Mouse (Mus musculus) MEL (cell line): ENCODE results near the gene Csnk1g2. TPM values are rescaled to one million over a fixed set of nuclear protein-coding genes. Genes with fewer than 3 reads are reported as not detected.

Experiments
- DNase-seq: peaks from one replicate; pipeline ENCODE4 v3.0.0; 2011; ENCODE audit warnings: low read depth, low spot score
- H3K27ac ChIP-seq: 2 replicates; pipeline ENCODE4 v1.5.1; 2012; ENCODE audit warnings: low read depth, mild to moderate bottlenecking, control low read depth, low read length, moderate library complexity; ENCODE audit not compliant: control insufficient read depth
- H3K27me3 ChIP-seq, 2 experiments: fragments of 150-350 bp in 1 of 2; sonication (generic) in 1 of 2; 2 replicates each; pipeline ENCODE4 v1.6.1; 2012; ENCODE audit warnings: low read length in 2 of 2, mild to moderate bottlenecking in 2 of 2, improper control_type of control experiment in 1 of 2, moderate library complexity in 1 of 2; ENCODE audit not compliant: insufficient read depth in 2 of 2, control insufficient read depth in 1 of 2
- H3K36me3 ChIP-seq, 2 experiments: 2 replicates each; pipeline ENCODE4 v1.6.1; 2012 to 2014; ENCODE audit warnings: low read length in 2 of 2, improper control_type of control experiment in 1 of 2, inconsistent platforms in 1 of 2, mild to moderate bottlenecking in 1 of 2; ENCODE audit not compliant: insufficient read depth in 2 of 2, control insufficient read depth in 1 of 2
- H3K4me1 ChIP-seq, 2 experiments: fragments of 150-350 bp in 1 of 2; sonication (generic) in 1 of 2; 2 replicates each; pipeline ENCODE4 v1.6.1; 2012; ENCODE audit warnings: low read length in 2 of 2, improper control_type of control experiment in 1 of 2, mild to moderate bottlenecking in 1 of 2; ENCODE audit not compliant: insufficient read depth in 2 of 2, control insufficient read depth in 1 of 2
- H3K4me3 ChIP-seq, 2 experiments: fragments of 150-350 bp in 1 of 2; sonication (generic) in 1 of 2; 2 replicates each; pipeline ENCODE4 v1.5.1; 2012; ENCODE audit warnings: low read depth in 2 of 2, low read length in 2 of 2, mild to moderate bottlenecking in 2 of 2, moderate library complexity in 2 of 2, control low read depth in 1 of 2, improper control_type of control experiment in 1 of 2; ENCODE audit not compliant: control insufficient read depth in 1 of 2, insufficient read depth in 1 of 2
- H3K79me2 ChIP-seq: 2 replicates; pipeline ENCODE4 v1.6.1; 2012; ENCODE audit warnings: mild to moderate bottlenecking, low read length, moderate library complexity; ENCODE audit not compliant: control insufficient read depth, poor library complexity, insufficient read depth
- H3K9ac ChIP-seq: 2 replicates; pipeline ENCODE4 v1.6.1; 2012; ENCODE audit warnings: low read depth, mild to moderate bottlenecking, control low read depth, low read length, moderate library complexity; ENCODE audit not compliant: control insufficient read depth, poor library complexity, severe bottlenecking
- H3K9me3 ChIP-seq: fragments of 150-350 bp; sonication (generic); replicated peaks from 2 replicates; pipeline ENCODE4 v1.6.1; 2012; ENCODE audit warnings: mild to moderate bottlenecking, low read length, improper control_type of control experiment, moderate library complexity; ENCODE audit not compliant: insufficient read depth
- CHD1 ChIP-seq: IDR thresholded peaks from 2 replicates; pipeline ENCODE4 v1.6.1; 2012; ENCODE audit warnings: low read depth, mild to moderate bottlenecking, inconsistent platforms, low read length, improper control_type of control experiment
- E2F4 ChIP-seq: IDR thresholded peaks from 2 replicates; pipeline ENCODE4 v1.6.1; 2011; ENCODE audit warnings: low read depth, low read length, improper control_type of control experiment, borderline replicate concordance
- ELF1 ChIP-seq: IDR thresholded peaks from 2 replicates; pipeline ENCODE4 v1.6.1; 2014; ENCODE audit warnings: low read depth, mild to moderate bottlenecking, inconsistent platforms, low read length, improper control_type of control experiment, moderate library complexity
- EP300 ChIP-seq, 2 experiments: IDR thresholded peaks; 2 replicates each; pipeline ENCODE4 v1.6.1; 2011; ENCODE audit warnings: improper control_type of control experiment in 2 of 2, low read length in 2 of 2, low read depth in 1 of 2, mild to moderate bottlenecking in 1 of 2
- ETS1 ChIP-seq: IDR thresholded peaks from 2 replicates; pipeline ENCODE4 v1.6.1; 2012; ENCODE audit warnings: low read depth, mild to moderate bottlenecking, inconsistent platforms, low read length, improper control_type of control experiment, moderate library complexity
- GABPA ChIP-seq: IDR thresholded peaks from 2 replicates; pipeline ENCODE4 v1.6.1; 2012; ENCODE audit warnings: low read depth, mild to moderate bottlenecking, inconsistent platforms, low read length, improper control_type of control experiment, moderate library complexity
- HCFC1 ChIP-seq: IDR thresholded peaks from 2 replicates; pipeline ENCODE4 v1.6.1; 2012; ENCODE audit warnings: low read depth, mild to moderate bottlenecking, inconsistent platforms, low read length, improper control_type of control experiment, moderate library complexity
- JUND ChIP-seq: IDR thresholded peaks from 2 replicates; pipeline ENCODE4 v1.6.1; 2011; ENCODE audit warnings: low read depth, mild to moderate bottlenecking, improper control_type of control experiment, low read length
- MAFK ChIP-seq: IDR thresholded peaks from 2 replicates; pipeline ENCODE4 v1.6.1; 2011; ENCODE audit warnings: low read depth, mild to moderate bottlenecking, low read length, improper control_type of control experiment, borderline replicate concordance
- MAX ChIP-seq: IDR thresholded peaks from 2 replicates; pipeline ENCODE4 v1.6.1; 2011; ENCODE audit warnings: low read length, improper control_type of control experiment
- MAZ ChIP-seq: IDR thresholded peaks from 2 replicates; pipeline ENCODE4 v1.6.1; 2012; ENCODE audit warnings: low read depth, mild to moderate bottlenecking, inconsistent platforms, low read length, improper control_type of control experiment
- MXI1 ChIP-seq: IDR thresholded peaks from 2 replicates; pipeline ENCODE4 v1.6.1; 2011; ENCODE audit warnings: mild to moderate bottlenecking, low read depth, low read length, improper control_type of control experiment
- MYC ChIP-seq: IDR thresholded peaks from 2 replicates; pipeline ENCODE4 v1.6.1; 2011; ENCODE audit warnings: low read depth, mild to moderate bottlenecking, low read length, improper control_type of control experiment, moderate library complexity
- NELFE ChIP-seq: IDR thresholded peaks from 2 replicates; pipeline ENCODE4 v1.6.1; 2011; ENCODE audit warnings: low read depth, low read length, improper control_type of control experiment
- NRF1 ChIP-seq: IDR thresholded peaks from 2 replicates; pipeline ENCODE4 v1.6.1; 2014; ENCODE audit warnings: low read depth, mild to moderate bottlenecking, inconsistent platforms, low read length, improper control_type of control experiment, moderate library complexity; ENCODE audit not compliant: poor library complexity, insufficient read depth, severe bottlenecking
- POLR2A ChIP-seq, 2 experiments: IDR thresholded peaks; 2 replicates each; pipeline ENCODE4 v1.6.1; 2011 to 2012; ENCODE audit warnings: low read length in 2 of 2, mild to moderate bottlenecking in 2 of 2, control low read depth in 1 of 2, improper control_type of control experiment in 1 of 2, low read depth in 1 of 2, moderate library complexity in 1 of 2; ENCODE audit not compliant: control insufficient read depth in 1 of 2, insufficient read depth in 1 of 2, poor library complexity in 1 of 2
- POLR2AphosphoS2 ChIP-seq: IDR thresholded peaks from 2 replicates; pipeline ENCODE4 v1.6.1; 2011; ENCODE audit warnings: low read length, improper control_type of control experiment
- POLR2AphosphoS5 ChIP-seq: IDR thresholded peaks from 2 replicates; pipeline ENCODE4 v1.6.1; 2012; ENCODE audit warnings: low read depth, borderline replicate concordance, mild to moderate bottlenecking, inconsistent platforms, low read length, moderate library complexity, mixed read lengths
- RAD21 ChIP-seq: IDR thresholded peaks from 2 replicates; pipeline ENCODE4 v1.6.1; 2011; ENCODE audit warnings: mild to moderate bottlenecking, low read depth, low read length, improper control_type of control experiment
- RCOR1 ChIP-seq: IDR thresholded peaks from 2 replicates; pipeline ENCODE4 v1.6.1; 2012; ENCODE audit warnings: low read depth, mild to moderate bottlenecking, inconsistent platforms, low read length, improper control_type of control experiment
- SIN3A ChIP-seq: IDR thresholded peaks from 2 replicates; pipeline ENCODE4 v1.6.1; 2012; ENCODE audit warnings: low read length, improper control_type of control experiment, inconsistent platforms
- SMC3 ChIP-seq: IDR thresholded peaks from 2 replicates; pipeline ENCODE4 v1.6.1; 2011; ENCODE audit warnings: low read depth, low read length, improper control_type of control experiment
- TBP ChIP-seq: IDR thresholded peaks from 2 replicates; pipeline ENCODE4 v1.8.0; 2011; ENCODE audit warnings: low read depth, low read length, improper control_type of control experiment
- TCF12 ChIP-seq: IDR thresholded peaks from 2 replicates; pipeline ENCODE4 v1.6.1; 2014; ENCODE audit warnings: low read depth, mild to moderate bottlenecking, inconsistent platforms, low read length, improper control_type of control experiment, moderate library complexity
- UBTF ChIP-seq: IDR thresholded peaks from 2 replicates; pipeline ENCODE4 v1.6.1; 2012; ENCODE audit warnings: low read depth, mild to moderate bottlenecking, inconsistent platforms, low read length, improper control_type of control experiment, moderate library complexity, borderline replicate concordance; ENCODE audit not compliant: insufficient read depth
- USF1 ChIP-seq: IDR thresholded peaks from 2 replicates; pipeline ENCODE4 v1.6.1; 2014; ENCODE audit warnings: low read depth, mild to moderate bottlenecking, inconsistent platforms, low read length, improper control_type of control experiment, moderate library complexity
- ZC3H11A ChIP-seq: IDR thresholded peaks from 2 replicates; pipeline ENCODE4 v1.6.1; 2012; ENCODE audit warnings: low read depth, mild to moderate bottlenecking, inconsistent platforms, low read length, improper control_type of control experiment
- ZKSCAN1 ChIP-seq: IDR thresholded peaks from 2 replicates; pipeline ENCODE4 v1.6.1; 2012; ENCODE audit warnings: low read depth, mild to moderate bottlenecking, inconsistent platforms, low read length, improper control_type of control experiment, moderate library complexity
- ZNF384 ChIP-seq: IDR thresholded peaks from 2 replicates; pipeline ENCODE4 v1.6.1; 2012; ENCODE audit warnings: low read depth, mild to moderate bottlenecking, inconsistent platforms, low read length, improper control_type of control experiment
- polyA plus RNA-seq, 2 experiments: library from polyadenylated mRNA; stranded (reverse) in 1 of 2; unstranded in 1 of 2; fragments of >175 nt in 1 of 2; fragments of >200 nt in 1 of 2; gene quantifications; 2 replicates each; pipeline versions ENCODE4 v1.2.1 to v1.2.4; 2012; ENCODE audit warnings: low replicate concordance in 2 of 2, low read depth in 1 of 2; ENCODE audit not compliant: insufficient read length in 2 of 2, insufficient read depth in 1 of 2, missing spikeins in 1 of 2
- total RNA-seq: library from RNA; depleted of rRNA; stranded (reverse); fragments of 300-350 nt; gene quantifications from 2 replicates; pipeline ENCODE4 v1.2.3, GENCODE M21; 2012

The Csnk1g2 gene
- total and polyA plus RNA-seq, 3 experiments: 132 to 231 TPM; not detected in 1

DNA sequence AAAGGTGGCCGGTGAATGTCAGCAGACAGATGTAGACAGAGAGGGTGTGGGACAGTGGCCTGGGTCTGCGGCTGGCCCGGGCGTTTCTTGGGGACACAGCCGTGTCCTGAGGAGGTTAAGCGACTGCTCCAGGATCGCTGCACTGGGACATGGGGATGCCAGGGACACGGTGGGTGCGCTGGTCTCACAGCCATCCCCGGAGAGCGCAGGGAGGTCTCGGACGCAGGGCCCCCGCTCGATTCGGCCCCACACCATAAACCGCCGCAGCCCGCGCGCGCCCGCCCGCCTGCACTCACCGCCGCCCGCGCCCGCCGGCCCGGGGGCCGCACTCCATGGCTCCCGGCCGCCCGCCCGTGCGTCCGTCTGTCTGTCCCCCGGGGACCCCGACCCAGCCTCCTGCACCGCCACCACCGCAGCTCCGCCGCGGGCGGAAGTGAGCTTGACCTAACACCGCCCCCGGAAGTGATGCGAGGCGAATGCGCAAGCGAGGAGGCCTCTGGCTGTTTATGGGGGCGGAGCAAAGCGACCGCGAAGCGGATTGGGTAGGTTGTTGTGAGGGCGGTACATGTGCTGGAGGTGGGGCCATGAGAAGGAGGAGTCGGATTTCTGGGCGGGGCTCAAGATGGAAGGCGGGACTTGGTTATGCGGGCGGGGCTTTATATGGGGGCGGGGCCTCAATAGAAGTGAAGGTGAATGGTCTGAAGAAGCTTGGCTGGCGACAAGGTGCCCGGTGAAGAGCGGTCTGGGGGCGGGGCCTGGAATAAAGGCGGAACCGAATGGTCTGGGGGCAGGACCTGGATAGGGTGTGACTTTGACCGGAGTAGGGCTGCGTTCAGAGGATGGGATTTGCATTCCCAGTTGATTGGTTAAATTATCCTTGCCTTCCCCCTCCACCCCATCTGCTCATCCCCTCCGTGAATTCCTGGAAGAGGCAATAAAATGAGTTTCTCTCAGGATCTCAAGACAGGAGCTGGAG is 32.5 kb upstream of the Csnk1g2 start, which contains the start of gene Abhd17a:
Abhd17a (minus strand) TSS at position 463 of the 976 bp plus-strand sequence.
- Histone ChIP-seq H3K9me3 (no peaks in the 10 kb centered on the region), H3K36me3 (no peaks in the 10 kb centered on the region), H3K27ac (peak within 1 kb of the TSS; percentile 36; the same call in 1 of the 2 replicates), H3K4me1 (peaks cover 5 to 12% of the 10 kb centered on the region in 2 experiments; a peak in 3 of 4 replicates), H3K9ac (peak within 1 kb of the TSS; percentile 84), H3K79me2 (peaks cover 34% of the 10 kb centered on the region), H3K4me3 (peak within 1 kb of the TSS; percentile 82 to 93), H3K27me3 (no peaks in the 10 kb centered on the region)
- TF ChIP-seq JUND (no peak), MXI1 (peak; percentile 23), EP300 (IDR thresholded peaks at IDR 0.05; ENCODE audit: low read depth in 1 of 2, low read length in 2 of 2) (no peak), ZKSCAN1 (no peak), TBP (peak; percentile 60), SMC3 (no peak), USF1 (peak; percentile 54; the same call in 1 of the 2 replicates), MAX (no peak), RAD21 (no peak), ETS1 (peak; percentile 9; the same call in 1 of the 2 replicates), NRF1 (peak; percentile 78), NELFE (peak; percentile 88), ZC3H11A (no peak), TCF12 (peak; percentile 59), MAFK (no peak), ELF1 (peak; percentile 89), POLR2AphosphoS2 (no peak; the same call in 1 of the 2 replicates), UBTF (no peak), MYC (no peak), E2F4 (no peak), CHD1 (no peak), HCFC1 (peak; percentile 84), POLR2A (IDR thresholded peaks at IDR 0.05; ENCODE audit: control insufficient read depth in 1 of 2, insufficient read depth in 1 of 2, low read depth in 1 of 2, low read length in 2 of 2, poor library complexity in 1 of 2) (peak; percentile 88 to 95), ZNF384 (no peak), GABPA (no peak), POLR2AphosphoS5 (no peak), SIN3A (peak; percentile 76), RCOR1 (no peak; the same call in 1 of the 2 replicates), MAZ (peak; percentile 86; the same call in 1 of the 2 replicates)
- peak; percentile 99 for DNase-seq
